Mouse (Mus musculus) MEL (cell line): ENCODE data around the gene Itga11. TPM values are rescaled to one million over a fixed set of nuclear protein-coding genes. Genes with fewer than 3 reads are reported as not detected.

Experiments used
- DNase-seq: peaks from one replicate; pipeline ENCODE4 v3.0.0; 2011; ENCODE audit warnings: low read depth, low spot score
- H3K27ac ChIP-seq: 2 replicates; pipeline ENCODE4 v1.5.1; 2012; ENCODE audit warnings: low read depth, mild to moderate bottlenecking, control low read depth, low read length, moderate library complexity; ENCODE audit not compliant: control insufficient read depth
- H3K27me3 ChIP-seq, 2 experiments: fragments of 150-350 bp in 1 of 2; sonication (generic) in 1 of 2; 2 replicates each; pipeline ENCODE4 v1.6.1; 2012; ENCODE audit warnings: low read length in 2 of 2, mild to moderate bottlenecking in 2 of 2, improper control_type of control experiment in 1 of 2, moderate library complexity in 1 of 2; ENCODE audit not compliant: insufficient read depth in 2 of 2, control insufficient read depth in 1 of 2
- H3K36me3 ChIP-seq, 2 experiments: 2 replicates each; pipeline ENCODE4 v1.6.1; 2012 to 2014; ENCODE audit warnings: low read length in 2 of 2, improper control_type of control experiment in 1 of 2, inconsistent platforms in 1 of 2, mild to moderate bottlenecking in 1 of 2; ENCODE audit not compliant: insufficient read depth in 2 of 2, control insufficient read depth in 1 of 2
- H3K4me1 ChIP-seq, 2 experiments: fragments of 150-350 bp in 1 of 2; sonication (generic) in 1 of 2; 2 replicates each; pipeline ENCODE4 v1.6.1; 2012; ENCODE audit warnings: low read length in 2 of 2, improper control_type of control experiment in 1 of 2, mild to moderate bottlenecking in 1 of 2; ENCODE audit not compliant: insufficient read depth in 2 of 2, control insufficient read depth in 1 of 2
- H3K4me3 ChIP-seq, 2 experiments: fragments of 150-350 bp in 1 of 2; sonication (generic) in 1 of 2; 2 replicates each; pipeline ENCODE4 v1.5.1; 2012; ENCODE audit warnings: low read depth in 2 of 2, low read length in 2 of 2, mild to moderate bottlenecking in 2 of 2, moderate library complexity in 2 of 2, control low read depth in 1 of 2, improper control_type of control experiment in 1 of 2; ENCODE audit not compliant: control insufficient read depth in 1 of 2, insufficient read depth in 1 of 2
- H3K79me2 ChIP-seq: 2 replicates; pipeline ENCODE4 v1.6.1; 2012; ENCODE audit warnings: mild to moderate bottlenecking, low read length, moderate library complexity; ENCODE audit not compliant: control insufficient read depth, poor library complexity, insufficient read depth
- H3K9ac ChIP-seq: 2 replicates; pipeline ENCODE4 v1.6.1; 2012; ENCODE audit warnings: low read depth, mild to moderate bottlenecking, control low read depth, low read length, moderate library complexity; ENCODE audit not compliant: control insufficient read depth, poor library complexity, severe bottlenecking
- H3K9me3 ChIP-seq: fragments of 150-350 bp; sonication (generic); replicated peaks from 2 replicates; pipeline ENCODE4 v1.6.1; 2012; ENCODE audit warnings: mild to moderate bottlenecking, low read length, improper control_type of control experiment, moderate library complexity; ENCODE audit not compliant: insufficient read depth
- BHLHE40 ChIP-seq: IDR thresholded peaks from 2 replicates; pipeline ENCODE4 v1.6.1; 2012; ENCODE audit warnings: low read depth, mild to moderate bottlenecking, inconsistent platforms, low read length, improper control_type of control experiment, borderline replicate concordance
- CHD1 ChIP-seq: IDR thresholded peaks from 2 replicates; pipeline ENCODE4 v1.6.1; 2012; ENCODE audit warnings: low read depth, mild to moderate bottlenecking, inconsistent platforms, low read length, improper control_type of control experiment
- CTCF ChIP-seq, 3 experiments: IDR thresholded peaks in 2 of 3; conservative IDR thresholded peaks in 1 of 3; 2 replicates each; pipeline ENCODE4 v1.5.1; 2011 to 2012; ENCODE audit warnings: low read length in 3 of 3, low read depth in 2 of 3, mild to moderate bottlenecking in 2 of 3, improper control_type of control experiment in 1 of 3, inconsistent platforms in 1 of 3, mixed read lengths in 1 of 3, moderate library complexity in 1 of 3; ENCODE audit not compliant: control insufficient read depth in 1 of 3, insufficient read depth in 1 of 3, poor library complexity in 1 of 3, severe bottlenecking in 1 of 3
- E2F4 ChIP-seq: IDR thresholded peaks from 2 replicates; pipeline ENCODE4 v1.6.1; 2011; ENCODE audit warnings: low read depth, low read length, improper control_type of control experiment, borderline replicate concordance
- EP300 ChIP-seq, 2 experiments: IDR thresholded peaks; 2 replicates each; pipeline ENCODE4 v1.6.1; 2011; ENCODE audit warnings: improper control_type of control experiment in 2 of 2, low read length in 2 of 2, low read depth in 1 of 2, mild to moderate bottlenecking in 1 of 2
- HCFC1 ChIP-seq: IDR thresholded peaks from 2 replicates; pipeline ENCODE4 v1.6.1; 2012; ENCODE audit warnings: low read depth, mild to moderate bottlenecking, inconsistent platforms, low read length, improper control_type of control experiment, moderate library complexity
- MAFK ChIP-seq: IDR thresholded peaks from 2 replicates; pipeline ENCODE4 v1.6.1; 2011; ENCODE audit warnings: low read depth, mild to moderate bottlenecking, low read length, improper control_type of control experiment, borderline replicate concordance
- MAZ ChIP-seq: IDR thresholded peaks from 2 replicates; pipeline ENCODE4 v1.6.1; 2012; ENCODE audit warnings: low read depth, mild to moderate bottlenecking, inconsistent platforms, low read length, improper control_type of control experiment
- MEF2A ChIP-seq: IDR thresholded peaks from 2 replicates; pipeline ENCODE4 v1.6.1; 2014; ENCODE audit warnings: low read depth, mild to moderate bottlenecking, inconsistent platforms, low read length, improper control_type of control experiment; ENCODE audit not compliant: poor library complexity, insufficient replicate concordance, severe bottlenecking; ENCODE audit errors: extremely low read depth
- MXI1 ChIP-seq: IDR thresholded peaks from 2 replicates; pipeline ENCODE4 v1.6.1; 2011; ENCODE audit warnings: mild to moderate bottlenecking, low read depth, low read length, improper control_type of control experiment
- MYB ChIP-seq: IDR thresholded peaks from 2 replicates; pipeline ENCODE4 v1.6.1; 2011; ENCODE audit warnings: mild to moderate bottlenecking, low read depth, low read length, improper control_type of control experiment
- MYC ChIP-seq: IDR thresholded peaks from 2 replicates; pipeline ENCODE4 v1.6.1; 2011; ENCODE audit warnings: low read depth, mild to moderate bottlenecking, low read length, improper control_type of control experiment, moderate library complexity
- NELFE ChIP-seq: IDR thresholded peaks from 2 replicates; pipeline ENCODE4 v1.6.1; 2011; ENCODE audit warnings: low read depth, low read length, improper control_type of control experiment
- POLR2AphosphoS5 ChIP-seq: IDR thresholded peaks from 2 replicates; pipeline ENCODE4 v1.6.1; 2012; ENCODE audit warnings: low read depth, borderline replicate concordance, mild to moderate bottlenecking, inconsistent platforms, low read length, moderate library complexity, mixed read lengths
- RAD21 ChIP-seq: IDR thresholded peaks from 2 replicates; pipeline ENCODE4 v1.6.1; 2011; ENCODE audit warnings: mild to moderate bottlenecking, low read depth, low read length, improper control_type of control experiment
- TAL1 ChIP-seq: IDR thresholded peaks from 2 replicates; pipeline ENCODE4 v1.6.1; 2012; ENCODE audit warnings: mild to moderate bottlenecking, inconsistent platforms, low read length, moderate library complexity, mixed read lengths
- TBP ChIP-seq: IDR thresholded peaks from 2 replicates; pipeline ENCODE4 v1.8.0; 2011; ENCODE audit warnings: low read depth, low read length, improper control_type of control experiment
- UBTF ChIP-seq: IDR thresholded peaks from 2 replicates; pipeline ENCODE4 v1.6.1; 2012; ENCODE audit warnings: low read depth, mild to moderate bottlenecking, inconsistent platforms, low read length, improper control_type of control experiment, moderate library complexity, borderline replicate concordance; ENCODE audit not compliant: insufficient read depth
- USF1 ChIP-seq: IDR thresholded peaks from 2 replicates; pipeline ENCODE4 v1.6.1; 2014; ENCODE audit warnings: low read depth, mild to moderate bottlenecking, inconsistent platforms, low read length, improper control_type of control experiment, moderate library complexity
- USF2 ChIP-seq, 2 experiments: IDR thresholded peaks; 2 replicates each; pipeline ENCODE4 v1.6.1; 2011 to 2012; ENCODE audit warnings: improper control_type of control experiment in 2 of 2, low read length in 2 of 2, borderline replicate concordance in 1 of 2, inconsistent platforms in 1 of 2, low read depth in 1 of 2, mild to moderate bottlenecking in 1 of 2; ENCODE audit not compliant: insufficient read depth in 1 of 2
- ZKSCAN1 ChIP-seq: IDR thresholded peaks from 2 replicates; pipeline ENCODE4 v1.6.1; 2012; ENCODE audit warnings: low read depth, mild to moderate bottlenecking, inconsistent platforms, low read length, improper control_type of control experiment, moderate library complexity
- ZNF384 ChIP-seq: IDR thresholded peaks from 2 replicates; pipeline ENCODE4 v1.6.1; 2012; ENCODE audit warnings: low read depth, mild to moderate bottlenecking, inconsistent platforms, low read length, improper control_type of control experiment
- polyA plus RNA-seq, 2 experiments: library from polyadenylated mRNA; stranded (reverse) in 1 of 2; unstranded in 1 of 2; fragments of >175 nt in 1 of 2; fragments of >200 nt in 1 of 2; gene quantifications; 2 replicates each; pipeline versions ENCODE4 v1.2.1 to v1.2.4; 2012; ENCODE audit warnings: low replicate concordance in 2 of 2, low read depth in 1 of 2; ENCODE audit not compliant: insufficient read length in 2 of 2, insufficient read depth in 1 of 2, missing spikeins in 1 of 2
- total RNA-seq: library from RNA; depleted of rRNA; stranded (reverse); fragments of 300-350 nt; gene quantifications from 2 replicates; pipeline ENCODE4 v1.2.3, GENCODE M21; 2012

Gene Itga11
- total and polyA plus RNA-seq, 3 experiments = not detected

DNA sequence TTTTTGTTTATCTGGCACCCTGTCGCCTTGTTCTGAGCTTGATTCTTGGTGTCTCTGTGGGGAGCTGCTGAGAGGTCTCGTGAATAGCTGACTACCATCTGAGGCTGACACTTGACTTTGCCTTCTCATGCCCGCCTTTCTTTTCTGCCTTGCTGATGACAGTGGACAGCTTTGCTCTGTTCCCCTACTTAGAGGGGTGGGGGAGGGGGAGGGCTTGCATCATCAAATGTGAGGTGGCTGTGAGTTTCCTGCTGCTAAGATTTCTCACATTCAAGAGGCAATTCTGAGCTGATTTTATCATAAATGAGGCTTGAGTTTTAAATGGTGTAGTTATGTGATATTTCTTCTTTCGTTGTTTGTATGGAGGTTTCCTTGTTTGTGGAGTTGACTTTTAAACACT lies 37.9 kb upstream of the Itga11 start:
- TF ChIP-seq MYC (no peak), CTCF (IDR thresholded peaks at IDR 0.05 in 2 of 3, conservative IDR thresholded peaks at IDR 0.05 in 1 of 3; ENCODE audit: control insufficient read depth in 1 of 3, insufficient read depth in 1 of 3, low read depth in 2 of 3, low read length in 3 of 3, poor library complexity in 1 of 3, severe bottlenecking in 1 of 3) (no peak), CHD1 (no peak), MAZ (no peak), RAD21 (no peak), MXI1 (no peak), TBP (no peak), ZNF384 (no peak), USF1 (no peak), USF2 (IDR thresholded peaks at IDR 0.05; ENCODE audit: borderline replicate concordance in 1 of 2, insufficient read depth in 1 of 2, low read depth in 1 of 2, low read length in 2 of 2) (no peak), POLR2AphosphoS5 (no peak), MAFK (no peak), ZKSCAN1 (no peak), UBTF (no peak)
- DNase-seq = no peak
- no peaks in the 10 kb centered on the region for H3K79me2 ChIP-seq

DNA sequence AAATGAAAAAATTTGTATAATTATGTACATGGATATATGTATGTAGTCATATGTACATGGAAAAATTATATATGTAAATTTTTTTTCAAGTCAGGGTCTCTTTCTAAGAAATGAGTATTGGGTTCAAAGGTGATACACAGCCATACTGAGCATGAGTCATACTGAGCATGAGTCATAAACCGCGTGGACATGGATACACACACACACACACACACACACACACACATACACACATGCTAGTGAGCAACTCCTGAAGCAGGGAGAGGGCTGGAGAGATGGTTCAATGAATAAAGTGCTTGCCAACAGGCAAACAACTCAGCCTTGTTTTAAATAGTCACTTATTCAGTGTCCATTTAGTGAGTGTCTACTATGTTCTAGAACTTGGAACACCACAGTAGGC lies 37.4 kb upstream of the Itga11 start:
- H3K27ac ChIP-seq = no peak overlapping the region
- DNase-seq = no peak
- H3K36me3 ChIP-seq = no peaks in the 10 kb centered on the region
- TF ChIP-seq ZKSCAN1 (no peak), E2F4 (no peak), MXI1 (no peak), MEF2A (no peak), NELFE (no peak), EP300 (IDR thresholded peaks at IDR 0.05; ENCODE audit: low read depth in 1 of 2, low read length in 2 of 2) (no peak), BHLHE40 (no peak), RAD21 (no peak), HCFC1 (no peak), TAL1 (no peak), MYB (no peak), ZNF384 (no peak)
- H3K4me3 ChIP-seq = no peak overlapping the region
- H3K4me1 ChIP-seq = no peaks in the 10 kb centered on the region
- no peaks in the 10 kb centered on the region for H3K79me2 ChIP-seq
- peaks cover 2 to 4% of the 10 kb centered on the region in 2 experiments; a peak in 2 of 4 replicates for H3K27me3 ChIP-seq
- H3K9ac ChIP-seq = no peak overlapping the region
- no peaks in the 10 kb centered on the region for H3K9me3 ChIP-seq

More for the DNA sequence above, 37.9 kb upstream of the Itga11 start:
- Histone ChIP-seq H3K9ac (no peak overlapping the region), H3K27ac (no peak overlapping the region), H3K27me3 (peaks cover 0 to 3% of the 10 kb centered on the region in 2 experiments; a peak in 2 of 4 replicates), H3K36me3 (no peaks in the 10 kb centered on the region), H3K9me3 (no peaks in the 10 kb centered on the region), H3K4me1 (no peaks in the 10 kb centered on the region), H3K4me3 (no peak overlapping the region)
